Mouse (Mus musculus) small intestine, adult 2 months (tissue): ENCODE results near the gene Ptpn23.

Experiments
- CTCF ChIP-seq: fragments of 200-500 bp; IDR thresholded peaks from 2 replicates; pipeline ENCODE4 v1.5.1; 2012; ENCODE audit warnings: low read depth, mild to moderate bottlenecking, control low read depth, inconsistent platforms, low read length, moderate library complexity, mixed read lengths; ENCODE audit not compliant: insufficient replicate concordance, insufficient read length; ENCODE audit errors: extremely low read depth
- POLR2A ChIP-seq: fragments of 200-500 bp; IDR thresholded peaks from 2 replicates; pipeline ENCODE4 v1.6.1; 2012; ENCODE audit warnings: low read depth, mild to moderate bottlenecking, control low read depth, inconsistent platforms, low read length, moderate library complexity

GRCm38 (mm10) chr9:110390843-110391242, 17.2 kb downstream of the Ptpn23 start:
- no peak for TF ChIP-seq CTCF
- TF ChIP-seq POLR2A, result no peak
